Mouse (Mus musculus) megakaryocyte, embryonic 14.5 days (primary cell): Measurements from ENCODE around the gene Sptbn1.

Experiments used
- FLI1 ChIP-seq: IDR thresholded peaks from 2 replicates; pipeline ENCODE4 v1.6.1; 2012; ENCODE audit warnings: low read length, inconsistent platforms, mixed read lengths
- GATA1 ChIP-seq: IDR thresholded peaks from 3 replicates; pipeline ENCODE4 v1.6.1; 2012; ENCODE audit warnings: mixed read lengths, low read length, inconsistent platforms, borderline replicate concordance

DNA sequence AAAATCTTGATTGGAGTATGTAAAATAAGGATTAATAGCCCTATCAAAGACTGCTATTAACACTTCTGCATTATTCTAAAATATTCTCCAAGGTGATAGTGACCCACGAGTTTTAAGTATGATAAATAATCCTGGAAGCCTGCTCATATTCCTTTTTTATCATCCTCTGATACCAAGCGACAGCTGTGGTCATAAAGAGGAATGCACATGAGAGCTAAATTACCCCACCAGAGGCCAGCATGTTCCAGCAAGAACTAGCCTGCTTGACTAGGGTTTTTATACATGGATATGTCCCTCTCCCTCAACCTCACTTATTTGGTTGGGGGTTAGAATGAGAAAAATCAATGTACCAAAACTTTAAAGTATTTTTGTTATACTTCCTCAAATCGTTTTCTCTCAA, 56.8 kb downstream of the Sptbn1 start:
- TF ChIP-seq FLI1 (no peak), GATA1 (no peak)
